10 mouse cellular contexts compared by ENCODE assay signal in genomic region chr5:92725935-92726334, GRCm38 (mm10). TPM values are rescaled to one million over a fixed set of nuclear protein-coding genes. Genes with fewer than 3 reads are reported as not detected.
DNase-seq lines count a peak whose midpoint lies in the region; ATAC-seq and TF ChIP-seq lines count a peak whose summit lies in the region.
"Had no signal": no experiment of that assay in that cellular context is flagged by ENCODE, and none has a peak within 500 bp of the region (broad histone marks: within the 10 kb centered on the region; RNA-seq: fewer than 3 reads in every experiment).

No protein-coding gene starts in this region.

- H3K9ac ChIP-seq in hindbrain, embryonic 12.5 days: no peak overlapping the region
- no peak overlapping the region for H3K9ac ChIP-seq in stomach, postnatal 0 days (ENCODE audit: low read length)
- H3K9ac ChIP-seq: stomach, embryonic 15.5 days had no signal

- TF ChIP-seq EP300 in stomach, postnatal 0 days (optimal IDR thresholded peaks at IDR 0.05): no peak

- no peaks in the 10 kb centered on the region for H3K36me3 ChIP-seq in embryonic facial prominence, embryonic 10.5 days (replicated peaks)
- no peaks in the 10 kb centered on the region for H3K36me3 ChIP-seq in hindbrain, embryonic 12.5 days
- H3K36me3 ChIP-seq in midbrain, embryonic 10.5 days: no peaks in the 10 kb centered on the region
- no peaks in the 10 kb centered on the region for H3K36me3 ChIP-seq in stomach, postnatal 0 days (ENCODE audit: control insufficient read depth, insufficient read depth, low read length)
- H3K36me3 ChIP-seq: G1E; stomach, embryonic 15.5 days had no signal

- H3K27ac ChIP-seq in embryonic facial prominence, embryonic 10.5 days (replicated peaks): no peak overlapping the region
- no peak overlapping the region for H3K27ac ChIP-seq in hindbrain, embryonic 12.5 days
- no peak overlapping the region for H3K27ac ChIP-seq in midbrain, embryonic 10.5 days (replicated peaks)
- H3K27ac ChIP-seq in stomach, postnatal 0 days (replicated peaks): no peak overlapping the region
- H3K27ac ChIP-seq: stomach, embryonic 15.5 days had no signal

- peak; percentile 46 to 49 for DNase-seq in cerebellum, adult 18-20 months
- DNase-seq in cerebellum, adult 11-12 months: no peak
- DNase-seq in ZHBTc4 (ENCODE audit: low read depth, low spot score): peak; percentile 67
- DNase-seq in embryonic facial prominence, embryonic 10.5 days (ENCODE audit: low spot score): peak; percentile 74
- DNase-seq in layer of hippocampus, postnatal 25 days (ENCODE audit: extremely low spot score in 1 of 2, low spot score in 1 of 2): peak; percentile 17 to 78
- peak; percentile 69 for DNase-seq in midbrain, embryonic 10.5 days (ENCODE audit: low spot score)
- DNase-seq in stomach, postnatal 0 days (ENCODE audit: low spot score): peak; percentile 67

- peak; percentile 61 for ATAC-seq in hindbrain, embryonic 12.5 days (ENCODE audit: low FRiP score)
- no peak for ATAC-seq in stomach, postnatal 0 days (ENCODE audit: low FRiP score, low TSS enrichment)

- H3K27me3 ChIP-seq in embryonic facial prominence, embryonic 10.5 days (replicated peaks; ENCODE audit: low read depth, poor library complexity, severe bottlenecking): no peaks in the 10 kb centered on the region
- no peaks in the 10 kb centered on the region for H3K27me3 ChIP-seq in hindbrain, embryonic 12.5 days
- H3K27me3 ChIP-seq in midbrain, embryonic 10.5 days (ENCODE audit: low read depth, poor library complexity, severe bottlenecking): no peaks in the 10 kb centered on the region
- no peaks in the 10 kb centered on the region for H3K27me3 ChIP-seq in stomach, postnatal 0 days (ENCODE audit: control insufficient read depth, insufficient read depth, low read length)
- H3K27me3 ChIP-seq: stomach, embryonic 15.5 days had no signal

- H3K4me1 ChIP-seq in embryonic facial prominence, embryonic 10.5 days: peaks cover 5% of the 10 kb centered on the region
- no peaks in the 10 kb centered on the region for H3K4me1 ChIP-seq in hindbrain, embryonic 12.5 days
- H3K4me1 ChIP-seq in midbrain, embryonic 10.5 days: peaks cover 9% of the 10 kb centered on the region; the same call in 1 of the 2 replicates
- no peaks in the 10 kb centered on the region for H3K4me1 ChIP-seq in stomach, postnatal 0 days (replicated peaks; ENCODE audit: control insufficient read depth, insufficient read depth)
- H3K4me1 ChIP-seq: stomach, embryonic 15.5 days had no signal

- no peak overlapping the region for H3K4me2 ChIP-seq in hindbrain, embryonic 12.5 days (replicated peaks)
- no peak overlapping the region for H3K4me2 ChIP-seq in stomach, postnatal 0 days (replicated peaks; ENCODE audit: low read depth)
- H3K4me2 ChIP-seq: stomach, embryonic 15.5 days had no signal

- peak; percentile 95 for TF ChIP-seq CTCF in stomach, postnatal 0 days (IDR thresholded peaks at IDR 0.05; ENCODE audit: low read depth)

- WGBS in embryonic facial prominence, embryonic 10.5 days: 30% methylated on average over 6 of the region's 6 CpGs
- WGBS in hindbrain, embryonic 12.5 days: 31% methylated on average over 6 of the region's 6 CpGs
- WGBS in midbrain, embryonic 10.5 days: 32% methylated on average over 6 of the region's 6 CpGs
- WGBS in stomach, postnatal 0 days: 25% methylated on average over 6 of the region's 6 CpGs

- H3K4me3 ChIP-seq in embryonic facial prominence, embryonic 10.5 days: no peak overlapping the region
- no peak overlapping the region for H3K4me3 ChIP-seq in hindbrain, embryonic 12.5 days
- no peak overlapping the region for H3K4me3 ChIP-seq in midbrain, embryonic 10.5 days
- no peak overlapping the region for H3K4me3 ChIP-seq in stomach, postnatal 0 days (ENCODE audit: low read depth, low read length)
- H3K4me3 ChIP-seq: stomach, embryonic 15.5 days had no signal

- no peaks in the 10 kb centered on the region for H3K9me3 ChIP-seq in embryonic facial prominence, embryonic 10.5 days
- no peaks in the 10 kb centered on the region for H3K9me3 ChIP-seq in hindbrain, embryonic 12.5 days (replicated peaks)
- H3K9me3 ChIP-seq in midbrain, embryonic 10.5 days (replicated peaks): no peaks in the 10 kb centered on the region
- no peaks in the 10 kb centered on the region for H3K9me3 ChIP-seq in stomach, postnatal 0 days (ENCODE audit: control insufficient read depth, low read length)
- H3K9me3 ChIP-seq: G1E; stomach, embryonic 15.5 days had no signal

RNA-seq across cellular contexts. Expression of gene Shroom3, which starts 42.7 kb away (rescaled TPM):
- polyA plus RNA-seq in embryonic facial prominence, embryonic 10.5 days (2016; fragmentation: Nextera tagmentation; extraction: Ambion mirVana): 4.5 and 4.8 TPM in 2 replicates
- polyA plus RNA-seq in hindbrain, embryonic 12.5 days (2016; fragmentation: Nextera tagmentation; extraction: Ambion mirVana): 5.8 and 6.5 TPM in 2 replicates
- 1 to 10 TPM; 1.7 to 2.7 TPM for total RNA-seq in layer of hippocampus, postnatal 25 days (2021)
- 5.8 and 8.3 TPM in 2 replicates for polyA plus RNA-seq in midbrain, embryonic 10.5 days (2016; fragmentation: Nextera tagmentation; extraction: Ambion mirVana)
- 11.4 and 15.0 TPM in 2 replicates for polyA plus RNA-seq in stomach, postnatal 0 days (2015; fragmentation: Nextera tagmentation; extraction: Ambion mirVana)
- polyA plus RNA-seq: G1E had no signal

RNA-seq across cellular contexts. Expression of gene Ccdc158, which starts 50.9 kb away (rescaled TPM):
- 0.54 and 0.92 TPM in 2 replicates for polyA plus RNA-seq in embryonic facial prominence, embryonic 10.5 days (2016; fragmentation: Nextera tagmentation; extraction: Ambion mirVana)
- polyA plus RNA-seq in hindbrain, embryonic 12.5 days (2016; fragmentation: Nextera tagmentation; extraction: Ambion mirVana): 0.52 and 0.55 TPM in 2 replicates
- total RNA-seq in layer of hippocampus, postnatal 25 days (2021): 1 to 10 TPM in 1 of 2 experiments, under 1 TPM in 1; 0.49 to 1.0 TPM
- 0.85 and 0.89 TPM in 2 replicates for polyA plus RNA-seq in midbrain, embryonic 10.5 days (2016; fragmentation: Nextera tagmentation; extraction: Ambion mirVana)
- polyA plus RNA-seq in stomach, postnatal 0 days (2015; fragmentation: Nextera tagmentation; extraction: Ambion mirVana): 0.24 and 0.31 TPM in 2 replicates
- polyA plus RNA-seq: G1E had no signal
